In genomic region chr5:71761105-71761504, GRCm38 (mm10) we compare ENCODE assay signal across 10 mouse cellular contexts.
"Had no signal": no experiment of that assay in that cellular context is flagged by ENCODE, and none has a peak within 500 bp of the region (broad histone marks: within the 10 kb centered on the region; RNA-seq: fewer than 3 reads in every experiment).

No protein-coding gene starts in this region.

- H3K4me3 ChIP-seq: limb, embryonic 13.5 days; midbrain, embryonic 12.5 days had no signal

- ATAC-seq: midbrain, embryonic 16.5 days had no signal

- H3K27me3 ChIP-seq: limb, embryonic 13.5 days; midbrain, embryonic 12.5 days had no signal

- H3K36me3 ChIP-seq: limb, embryonic 13.5 days; midbrain, embryonic 12.5 days had no signal

- DNase-seq: kidney, adult 11 months; kidney, postnatal 10 days; left cerebral cortex, postnatal 4 days; lung, adult 18-20 months; thymus, adult 2 months; thymus, postnatal 25 days had no signal

- H3K9ac ChIP-seq: limb, embryonic 13.5 days; liver, embryonic 14.5 days; midbrain, embryonic 12.5 days had no signal

- H3K4me2 ChIP-seq: limb, embryonic 13.5 days; midbrain, embryonic 12.5 days had no signal

- H3K4me1 ChIP-seq: limb, embryonic 13.5 days; midbrain, embryonic 12.5 days had no signal

- H3K27ac ChIP-seq: limb, embryonic 13.5 days; liver, embryonic 14.5 days; midbrain, embryonic 12.5 days had no signal

- H3K9me3 ChIP-seq: limb, embryonic 13.5 days; midbrain, embryonic 12.5 days had no signal
